Mouse (Mus musculus) bone marrow, adult 2 months (tissue): Measurements from ENCODE around the gene Zmynd10.

Source experiments
- CTCF ChIP-seq: fragments of 200-500 bp; IDR thresholded peaks from 2 replicates; pipeline ENCODE4 v1.5.1; 2011; ENCODE audit warnings: low read length, control low read depth; ENCODE audit not compliant: control insufficient read depth, insufficient read depth
- POLR2A ChIP-seq: fragments of 200-500 bp; IDR thresholded peaks from 2 replicates; pipeline ENCODE4 v1.6.1; 2011; ENCODE audit warnings: low read depth, mild to moderate bottlenecking, control low read depth, low read length, borderline replicate concordance; ENCODE audit not compliant: control insufficient read depth

GRCm38 (mm10) chr9:107572327-107572662 lies 25.2 kb downstream of the Zmynd10 start:
- TF ChIP-seq CTCF (no peak), POLR2A (no peak)
